Mouse (Mus musculus): ENCODE results near the gene Nhej1. TPM values are rescaled to one million over a fixed set of nuclear protein-coding genes. Genes with fewer than 3 reads are reported as not detected.

Gene Nhej1
- polyA plus RNA-seq, 1 experiment from 2014 or later: 8.2 TPM

DNA sequence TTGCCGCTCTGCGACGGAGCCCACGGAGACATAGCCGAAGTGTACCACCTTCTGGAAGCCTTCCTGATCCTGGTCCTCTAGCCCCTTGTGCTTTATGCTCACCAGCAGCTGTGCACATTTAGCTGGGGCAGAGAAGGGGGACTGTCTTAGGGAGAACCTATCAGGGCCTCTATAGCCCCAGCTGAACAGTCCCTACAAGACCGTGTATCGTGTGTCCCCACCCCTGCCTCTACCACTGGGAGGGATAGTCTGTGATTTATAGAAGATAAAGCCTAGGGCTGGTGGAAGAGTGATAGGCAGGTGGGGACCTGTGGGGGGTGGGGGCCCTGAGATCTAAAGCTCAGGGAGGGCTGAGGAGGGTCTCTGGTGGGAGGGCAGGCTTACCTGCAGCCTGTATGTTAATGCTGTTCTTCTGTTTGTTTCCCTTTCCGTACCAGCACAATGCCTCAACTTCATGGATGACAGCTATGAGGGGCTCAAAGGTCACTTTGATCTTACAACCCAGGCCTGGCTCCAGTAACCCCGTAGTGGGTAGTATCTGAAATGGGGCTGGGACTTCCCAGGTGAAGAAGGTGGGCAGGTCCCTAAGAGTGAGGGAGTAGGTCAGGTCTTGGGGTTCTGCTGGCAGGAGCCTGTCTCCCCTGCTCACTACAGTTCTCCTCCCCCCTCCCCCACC lies 197.2 kb downstream of the Nhej1 start:
- Histone ChIP-seq H3K4me3 (replicated peaks; ENCODE audit: low read length) (no peak overlapping the region), H3K9me3 (ENCODE audit: control insufficient read depth, low read length) (no peaks in the 10 kb centered on the region), H3K36me3 (ENCODE audit: control insufficient read depth, insufficient read depth) (no peaks in the 10 kb centered on the region), H3K27me3 (replicated peaks; ENCODE audit: control insufficient read depth, insufficient read depth, low read length) (peaks cover 3% of the 10 kb centered on the region; the same call in 1 of the 2 replicates), H3K4me2 (ENCODE audit: low read length) (no peak overlapping the region), H3K27ac (ENCODE audit: low read length) (no peak overlapping the region), H3K4me1 (replicated peaks; ENCODE audit: control insufficient read depth, insufficient read depth, low read length) (no peaks in the 10 kb centered on the region), H3K9ac (replicated peaks; ENCODE audit: low read depth, low read length) (no peak overlapping the region)
- 83% methylated on average over 9 of the region's 9 CpGs for WGBS
- no peak for ATAC-seq

DNA sequence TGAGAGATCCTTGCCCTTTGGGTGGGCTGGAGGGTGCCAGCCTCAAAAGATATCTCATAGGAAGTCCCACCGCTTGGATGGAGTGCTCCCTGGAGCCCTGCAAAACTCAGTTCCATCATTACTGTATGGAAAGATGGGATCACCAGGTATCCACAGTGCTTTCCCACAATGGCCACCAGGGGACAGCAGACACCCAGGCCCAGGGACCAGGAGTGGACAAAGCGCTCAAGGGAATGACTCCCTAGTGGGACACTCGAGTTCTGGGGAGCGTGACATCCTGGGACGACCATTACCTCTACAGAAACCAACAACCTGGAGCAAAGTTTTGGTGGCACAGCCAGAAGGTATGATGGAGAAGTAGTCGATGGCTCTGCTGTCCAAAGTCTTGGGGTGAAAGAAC lies 198.3 kb downstream of the Nhej1 start:
- H3K27ac ChIP-seq (ENCODE audit: low read length): no peak overlapping the region
- H3K36me3 ChIP-seq (ENCODE audit: control insufficient read depth, insufficient read depth): no peaks in the 10 kb centered on the region
- H3K9ac ChIP-seq (replicated peaks; ENCODE audit: low read depth, low read length): no peak overlapping the region
- ATAC-seq: no peak
- H3K4me3 ChIP-seq (replicated peaks; ENCODE audit: low read length): no peak overlapping the region
- no peak overlapping the region for H3K4me2 ChIP-seq (ENCODE audit: low read length)
- WGBS: 42% methylated on average over 6 of the region's 6 CpGs
- H3K27me3 ChIP-seq (replicated peaks; ENCODE audit: control insufficient read depth, insufficient read depth, low read length): no peaks in the 10 kb centered on the region
- no peaks in the 10 kb centered on the region for H3K4me1 ChIP-seq (replicated peaks; ENCODE audit: control insufficient read depth, insufficient read depth, low read length)
- H3K9me3 ChIP-seq (ENCODE audit: control insufficient read depth, low read length): no peaks in the 10 kb centered on the region

DNA sequence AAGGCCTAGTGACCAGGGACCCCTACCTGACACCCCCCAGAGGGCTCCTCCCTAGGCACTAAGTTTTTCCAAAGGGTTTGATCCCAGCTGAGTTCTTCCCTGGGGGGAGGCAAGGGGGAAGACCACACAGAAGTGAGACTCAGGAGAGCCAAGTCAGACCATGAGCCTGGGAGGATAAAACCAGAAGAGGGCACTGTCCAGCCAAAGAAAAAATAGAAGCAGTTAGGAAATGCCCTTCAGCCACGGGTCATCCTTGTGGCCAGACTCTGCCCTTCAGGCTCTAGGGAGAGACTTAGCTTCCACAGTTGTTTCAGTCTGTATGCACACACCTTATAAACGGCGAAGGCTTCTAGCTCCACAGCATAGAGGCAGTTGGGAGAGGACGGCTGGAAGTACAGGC lies 200.5 kb downstream of the Nhej1 start:
- Histone ChIP-seq H3K27me3 (replicated peaks; ENCODE audit: control insufficient read depth, insufficient read depth, low read length) (no peaks in the 10 kb centered on the region), H3K4me1 (replicated peaks; ENCODE audit: control insufficient read depth, insufficient read depth, low read length) (no peaks in the 10 kb centered on the region), H3K9ac (replicated peaks; ENCODE audit: low read depth, low read length) (no peak overlapping the region), H3K4me2 (ENCODE audit: low read length) (no peak overlapping the region), H3K9me3 (ENCODE audit: control insufficient read depth, low read length) (no peaks in the 10 kb centered on the region), H3K4me3 (replicated peaks; ENCODE audit: low read length) (no peak overlapping the region), H3K27ac (ENCODE audit: low read length) (no peak overlapping the region), H3K36me3 (ENCODE audit: control insufficient read depth, insufficient read depth) (no peaks in the 10 kb centered on the region)
- 71% methylated on average over 4 of the region's 4 CpGs for WGBS
- ATAC-seq: no peak

Other genes starting within 250 kb of the Nhej1 start
- not detected in 2 replicates for gene Fev, start 239.8 kb downstream of the Nhej1 start, polyA plus RNA-seq (2015; fragmentation: Nextera tagmentation; extraction: Ambion mirVana)
- gene Cryba2, start 232.1 kb downstream of the Nhej1 start, polyA plus RNA-seq (2015; fragmentation: Nextera tagmentation; extraction: Ambion mirVana): not detected in 2 replicates
- gene Cfap65, start 189.6 kb downstream of the Nhej1 start, polyA plus RNA-seq (2015; fragmentation: Nextera tagmentation; extraction: Ambion mirVana): 0.39 and 0.45 TPM in 2 replicates
- gene Ihh, start 173.5 kb downstream of the Nhej1 start, polyA plus RNA-seq (2015; fragmentation: Nextera tagmentation; extraction: Ambion mirVana): 0.16 TPM in 2 replicates
- gene Slc23a3, start 8.7 kb upstream of the Nhej1 start, polyA plus RNA-seq (2015; fragmentation: Nextera tagmentation; extraction: Ambion mirVana): not detected in 2 replicates
- 57.1 and 58.5 TPM in 2 replicates for gene Cnppd1, start 17.5 kb upstream of the Nhej1 start, polyA plus RNA-seq (2015; fragmentation: Nextera tagmentation; extraction: Ambion mirVana)
- gene Retreg2, start 17.6 kb upstream of the Nhej1 start, polyA plus RNA-seq (2015; fragmentation: Nextera tagmentation; extraction: Ambion mirVana): 91.9 and 102 TPM in 2 replicates
- 41.9 and 47.2 TPM in 2 replicates for gene Zfand2b, start 43.4 kb upstream of the Nhej1 start, polyA plus RNA-seq (2015; fragmentation: Nextera tagmentation; extraction: Ambion mirVana)
- 44.0 and 51.9 TPM in 2 replicates for gene Abcb6, start 55.2 kb upstream of the Nhej1 start, polyA plus RNA-seq (2015; fragmentation: Nextera tagmentation; extraction: Ambion mirVana)
- 27.2 and 32.7 TPM in 2 replicates for gene Ankzf1, start 67.0 kb upstream of the Nhej1 start, polyA plus RNA-seq (2015; fragmentation: Nextera tagmentation; extraction: Ambion mirVana)
- 46.4 and 48.8 TPM in 2 replicates for gene Atg9a, start 67.0 kb upstream of the Nhej1 start, polyA plus RNA-seq (2015; fragmentation: Nextera tagmentation; extraction: Ambion mirVana)
- gene Glb1l, start 85.6 kb upstream of the Nhej1 start, polyA plus RNA-seq (2015; fragmentation: Nextera tagmentation; extraction: Ambion mirVana): 20.7 and 22.0 TPM in 2 replicates
- gene Stk16, start 85.6 kb upstream of the Nhej1 start, polyA plus RNA-seq (2015; fragmentation: Nextera tagmentation; extraction: Ambion mirVana): 130 and 151 TPM in 2 replicates
- gene Tuba4a, start 94.7 kb upstream of the Nhej1 start, polyA plus RNA-seq (2015; fragmentation: Nextera tagmentation; extraction: Ambion mirVana): 18.6 and 18.7 TPM in 2 replicates
- gene A630095N17Rik, start 106.9 kb upstream of the Nhej1 start, polyA plus RNA-seq (2015; fragmentation: Nextera tagmentation; extraction: Ambion mirVana): not detected in 2 replicates
- 51.5 and 59.3 TPM in 2 replicates for gene Dnajb2, start 111.2 kb upstream of the Nhej1 start, polyA plus RNA-seq (2015; fragmentation: Nextera tagmentation; extraction: Ambion mirVana)
- gene Ptprn, start 139.3 kb upstream of the Nhej1 start, polyA plus RNA-seq (2015; fragmentation: Nextera tagmentation; extraction: Ambion mirVana): 6.1 and 10.7 TPM in 2 replicates
- gene Resp18, start 153.2 kb upstream of the Nhej1 start, polyA plus RNA-seq (2015; fragmentation: Nextera tagmentation; extraction: Ambion mirVana): 29.3 and 76.1 TPM in 2 replicates
- 146 and 150 TPM in 2 replicates for gene Dnpep, start 192.8 kb upstream of the Nhej1 start, polyA plus RNA-seq (2015; fragmentation: Nextera tagmentation; extraction: Ambion mirVana)
- 1.2 and 1.5 TPM in 2 replicates for gene Des, start 235.1 kb upstream of the Nhej1 start, polyA plus RNA-seq (2015; fragmentation: Nextera tagmentation; extraction: Ambion mirVana)